Mouse (Mus musculus) liver, adult (tissue): ENCODE data around the gene Olfm4.

Experiments
- GATA4 ChIP-seq: IDR thresholded peaks from 2 replicates; pipeline ENCODE4 v1.6.1; 2014; ENCODE audit warnings: mild to moderate bottlenecking, low read length; ENCODE audit not compliant: insufficient replicate concordance

The Olfm4 gene

GRCm38 (mm10) chr14:79983781-79984180, at the start of gene Olfm4:
TSS of gene Olfm4 (plus strand) at chr14:79984081.
- TF ChIP-seq GATA4, result no peak

- TF ChIP-seq GATA4, result no peak
Measured at GRCm38 (mm10) chr14:79934426-79934825, 49.5 kb upstream of the Olfm4 start.

- no peak for TF ChIP-seq GATA4
Measured at GRCm38 (mm10) chr14:79936879-79937468, 46.9 kb upstream of the Olfm4 start.

- no peak for TF ChIP-seq GATA4
Measured at GRCm38 (mm10) chr14:79945876-79946275, 38.0 kb upstream of the Olfm4 start.

- TF ChIP-seq GATA4, result no peak
Measured at GRCm38 (mm10) chr14:79955678-79956077, 28.2 kb upstream of the Olfm4 start.

GRCm38 (mm10) chr14:79957789-79958487, 25.9 kb upstream of the Olfm4 start:
- no peak for TF ChIP-seq GATA4

GRCm38 (mm10) chr14:79961187-79961586, 22.7 kb upstream of the Olfm4 start:
- no peak for TF ChIP-seq GATA4

GRCm38 (mm10) chr14:79961602-79962001, 22.3 kb upstream of the Olfm4 start:
- no peak for TF ChIP-seq GATA4

- no peak for TF ChIP-seq GATA4
Measured at GRCm38 (mm10) chr14:79970165-79970564, 13.7 kb upstream of the Olfm4 start.

- no peak for TF ChIP-seq GATA4
Measured at GRCm38 (mm10) chr14:79970928-79971738, 12.7 kb upstream of the Olfm4 start.

- no peak for TF ChIP-seq GATA4
Measured at GRCm38 (mm10) chr14:79981437-79981836, 2.4 kb upstream of the Olfm4 start.

GRCm38 (mm10) chr14:79985137-79985670, 1.3 kb downstream of the Olfm4 start:
- TF ChIP-seq GATA4, result no peak

GRCm38 (mm10) chr14:79985696-79986095, 1.8 kb downstream of the Olfm4 start:
- no peak for TF ChIP-seq GATA4

GRCm38 (mm10) chr14:79986831-79987230, 3.0 kb downstream of the Olfm4 start:
- TF ChIP-seq GATA4, result no peak

- no peak for TF ChIP-seq GATA4
Measured at GRCm38 (mm10) chr14:79989785-79990184, 5.9 kb downstream of the Olfm4 start.

- no peak for TF ChIP-seq GATA4
Measured at GRCm38 (mm10) chr14:79990547-79990946, 6.7 kb downstream of the Olfm4 start.
